7 mouse cellular contexts compared by ENCODE assay signal in genomic region chr15:94403461-94404070, GRCm38 (mm10).
A peak's percentile ranks its signal among the peaks of the same experiment; 100 is the strongest.
DNase-seq lines count a peak whose midpoint lies in the region; ATAC-seq and TF ChIP-seq lines count a peak whose summit lies in the region.

No protein-coding gene starts in this region.

- DNase-seq in lung, adult 2 months: no peak
- no peak for DNase-seq in urinary bladder, postnatal 25 days (ENCODE audit: low spot score)
- DNase-seq in urinary bladder, postnatal 10 days (ENCODE audit: low spot score): no peak

- H3K4me2 ChIP-seq in lung, embryonic 16.5 days (ENCODE audit: low read depth, low read length): peak overlapping the region; percentile 98
- H3K4me2 ChIP-seq in embryonic facial prominence, embryonic 13.5 days: peak overlapping the region; percentile 89
- H3K4me2 ChIP-seq in heart, embryonic 16.5 days (ENCODE audit: low read depth, low read length): peak overlapping the region; percentile 100

- ATAC-seq in lung, embryonic 16.5 days (ENCODE audit: low read depth): peak; percentile 21
- ATAC-seq in embryonic facial prominence, embryonic 13.5 days (ENCODE audit: insufficient number of reproducible peaks, insufficient read depth, low FRiP score, low TSS enrichment, low read depth): peak; percentile 74
- ATAC-seq in heart, embryonic 16.5 days (replicated peaks; ENCODE audit: extremely low read depth, insufficient read depth, low FRiP score): no peak
- peak; percentile 15; the same call in 1 of the 2 replicates for ATAC-seq in megakaryocyte progenitor cell, adult 5-6 weeks (replicated peaks; ENCODE audit: poor library complexity)

- no peak for TF ChIP-seq POLR2A in lung, adult 2 months (IDR thresholded peaks at IDR 0.05; ENCODE audit: borderline replicate concordance, extremely low read depth, low read depth, low read length)

- H3K4me1 ChIP-seq in lung, embryonic 16.5 days (replicated peaks; ENCODE audit: control insufficient read depth, insufficient read depth, low read length): peaks cover 7% of the 10 kb centered on the region
- H3K4me1 ChIP-seq in lung, adult 2 months (ENCODE audit: control insufficient read depth, insufficient read depth, low read length): no peaks in the 10 kb centered on the region
- peaks cover 16% of the 10 kb centered on the region for H3K4me1 ChIP-seq in embryonic facial prominence, embryonic 13.5 days
- peaks cover 10% of the 10 kb centered on the region for H3K4me1 ChIP-seq in heart, embryonic 16.5 days (ENCODE audit: control insufficient read depth, insufficient read depth, low read length)

- peaks cover 13% of the 10 kb centered on the region; the same call in 1 of the 2 replicates for H3K27me3 ChIP-seq in lung, embryonic 16.5 days (ENCODE audit: control insufficient read depth, insufficient read depth, low read depth, low read length)
- H3K27me3 ChIP-seq in embryonic facial prominence, embryonic 13.5 days: peaks cover 10% of the 10 kb centered on the region
- peaks cover 39% of the 10 kb centered on the region for H3K27me3 ChIP-seq in heart, embryonic 16.5 days (ENCODE audit: control insufficient read depth, insufficient read depth, low read length)

- H3K27ac ChIP-seq in lung, embryonic 16.5 days (ENCODE audit: low read length): no peak overlapping the region
- peak overlapping the region; percentile 68 for H3K27ac ChIP-seq in embryonic facial prominence, embryonic 13.5 days
- no peak overlapping the region for H3K27ac ChIP-seq in heart, embryonic 16.5 days (ENCODE audit: low read length)

- no peaks in the 10 kb centered on the region for H3K9me3 ChIP-seq in lung, embryonic 16.5 days (ENCODE audit: control insufficient read depth, low read length)
- no peaks in the 10 kb centered on the region for H3K9me3 ChIP-seq in embryonic facial prominence, embryonic 13.5 days
- no peaks in the 10 kb centered on the region for H3K9me3 ChIP-seq in heart, embryonic 16.5 days (replicated peaks; ENCODE audit: control insufficient read depth, low read length)

- H3K4me3 ChIP-seq in lung, embryonic 16.5 days (ENCODE audit: low read length): peak overlapping the region; percentile 65
- H3K4me3 ChIP-seq in lung, adult 2 months (replicated peaks; ENCODE audit: extremely low read depth, low read depth, low read length): no peak overlapping the region
- peak overlapping the region; percentile 70 for H3K4me3 ChIP-seq in embryonic facial prominence, embryonic 13.5 days
- H3K4me3 ChIP-seq in heart, embryonic 16.5 days (ENCODE audit: low read length): peak overlapping the region; percentile 75

- TF ChIP-seq CTCF in lung, adult 2 months (IDR thresholded peaks at IDR 0.05; ENCODE audit: insufficient read depth, low read length): no peak

- H3K9ac ChIP-seq in lung, embryonic 16.5 days (ENCODE audit: low read length): peak overlapping the region; percentile 69
- H3K9ac ChIP-seq in embryonic facial prominence, embryonic 13.5 days: peak overlapping the region; percentile 84
- peak overlapping the region; percentile 78 for H3K9ac ChIP-seq in heart, embryonic 16.5 days (ENCODE audit: low read length)

- no peaks in the 10 kb centered on the region for H3K36me3 ChIP-seq in lung, embryonic 16.5 days (ENCODE audit: control insufficient read depth, insufficient read depth, low read length)
- H3K36me3 ChIP-seq in embryonic facial prominence, embryonic 13.5 days: no peaks in the 10 kb centered on the region
- H3K36me3 ChIP-seq in heart, embryonic 16.5 days (ENCODE audit: control insufficient read depth, insufficient read depth): no peaks in the 10 kb centered on the region

- WGBS in lung, embryonic 16.5 days: under 1% methylated on average over 34 of the region's 34 CpGs
- WGBS in lung, adult 2 months: 3% methylated on average over 34 of the region's 34 CpGs
- 2% methylated on average over 34 of the region's 34 CpGs for WGBS in embryonic facial prominence, embryonic 13.5 days
- 2% methylated on average over 34 of the region's 34 CpGs for WGBS in heart, embryonic 16.5 days
